Mouse (Mus musculus): ENCODE results near the gene Armc9.

The Armc9 gene

DNA sequence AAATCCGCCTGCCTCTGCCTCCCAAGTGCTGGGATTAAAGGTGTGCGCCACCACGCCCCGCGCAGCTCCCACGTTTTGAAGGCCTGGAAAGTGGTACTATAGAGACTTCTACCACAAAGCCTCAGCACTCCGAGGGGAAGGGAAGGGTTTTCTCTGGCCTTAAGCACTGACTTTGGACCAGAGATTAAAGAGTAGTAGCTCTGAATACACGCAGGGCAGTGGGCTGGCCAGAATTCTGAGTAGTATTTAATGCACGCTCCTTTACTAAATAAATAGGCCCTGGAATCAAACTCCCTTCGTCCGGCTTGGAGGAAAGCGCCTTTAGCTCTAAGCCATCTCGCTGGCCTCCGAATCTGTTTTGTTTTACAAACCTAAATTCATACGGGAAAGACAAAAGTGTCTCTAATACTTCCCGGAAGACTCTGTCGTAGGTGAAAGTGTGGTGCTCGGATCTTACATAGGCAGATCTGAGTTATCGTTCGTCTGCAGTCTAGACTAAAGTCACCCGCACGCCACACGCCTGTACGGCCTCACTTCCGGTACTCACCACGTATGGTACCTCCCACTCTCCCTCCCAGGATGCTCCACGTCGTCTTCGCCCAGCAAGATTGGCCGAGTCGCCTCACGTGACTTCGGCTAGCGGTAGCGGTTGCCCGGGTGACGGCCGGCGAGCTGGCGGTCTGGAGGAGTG is at the start of gene Armc9:
TSS of gene Armc9 (plus strand) at position 648 of the 691 bp plus-strand sequence.
- in situ Hi-C loops (cut with MboI, MseI): no loop called here

DNA sequence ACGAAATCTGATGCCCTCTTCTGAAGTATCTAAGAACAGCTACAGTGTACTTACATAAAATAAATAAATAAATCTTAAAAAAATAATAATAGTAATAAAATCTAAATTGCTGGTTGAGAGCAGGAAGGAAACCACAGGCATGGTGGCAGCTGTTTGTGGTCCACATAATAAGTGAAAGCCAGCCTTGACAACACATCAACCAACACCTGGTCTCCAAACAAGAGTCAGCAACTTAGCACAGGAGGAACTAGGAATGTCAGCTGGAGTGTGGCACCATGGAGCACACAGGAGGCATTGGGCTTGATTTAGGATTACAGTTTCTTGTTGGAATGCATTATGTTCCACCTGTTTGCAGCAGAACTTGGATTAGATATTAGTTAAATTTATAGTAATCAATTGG is 49.5 kb upstream of the Armc9 start:
- in situ Hi-C loops (cut with MboI, MseI): no loop called here

DNA sequence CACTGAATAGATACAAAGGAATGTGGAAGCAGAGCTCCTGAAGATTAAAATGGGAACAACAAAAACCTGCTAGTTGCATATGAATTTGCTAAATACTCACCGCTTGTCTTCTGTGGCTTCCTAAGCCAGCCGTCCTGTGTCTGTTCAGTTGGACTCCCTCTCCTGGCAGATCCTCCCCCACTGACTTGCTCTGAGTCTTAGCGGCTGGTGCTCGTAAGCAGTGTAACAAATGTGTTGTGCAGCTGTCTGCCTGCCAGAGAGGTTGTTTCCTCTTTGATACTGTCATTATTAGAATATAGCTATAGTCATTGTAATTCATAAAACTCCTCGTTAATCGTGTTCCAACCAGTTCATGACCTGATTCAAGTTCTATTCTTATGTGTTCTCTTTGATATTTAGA is 42.8 kb upstream of the Armc9 start, which contains the start of gene Htr2b:
TSS of gene Htr2b (minus strand) at position 192 of the 400 bp plus-strand sequence.
- in situ Hi-C loops (cut with MboI, MseI): no loop called here

DNA sequence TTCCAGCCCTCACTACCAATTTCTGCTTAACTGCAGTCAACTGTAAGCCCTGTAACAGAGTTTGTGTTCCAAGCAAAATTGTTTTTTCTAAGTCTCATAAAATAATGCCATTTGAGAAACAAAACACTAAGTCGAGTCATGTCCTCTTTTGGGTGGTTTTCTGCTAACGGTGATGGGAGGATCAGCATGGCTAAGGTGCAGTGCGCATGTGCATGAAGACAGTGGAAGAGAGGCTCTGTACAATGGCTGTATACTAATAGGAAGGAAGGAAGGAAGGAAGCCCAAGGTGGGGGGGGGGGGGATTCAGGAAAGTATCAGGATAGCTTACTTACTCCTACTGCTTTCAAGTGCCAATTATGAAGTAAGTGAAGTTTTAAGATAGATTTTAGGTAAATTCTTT is 40.4 kb upstream of the Armc9 start:
- in situ Hi-C loops (cut with MboI, MseI): no loop called here

DNA sequence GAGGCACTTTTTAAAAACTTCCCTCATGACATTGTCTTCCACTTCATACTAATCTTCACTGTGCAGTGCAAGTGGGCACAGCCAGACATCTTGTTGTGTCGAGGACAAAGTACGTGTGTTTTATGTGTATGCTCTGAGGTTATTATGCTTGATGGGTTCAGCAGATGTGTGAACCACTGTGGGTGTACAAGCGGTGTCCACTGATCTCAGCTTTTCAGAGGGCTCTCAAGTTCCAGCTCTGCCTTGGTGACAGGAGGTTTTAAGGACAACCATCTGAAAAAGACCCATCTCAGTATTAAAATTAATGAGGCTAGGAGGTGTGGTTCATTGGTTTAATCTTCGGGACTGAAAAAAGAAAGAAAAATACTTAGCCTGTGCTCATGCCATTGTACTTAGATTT is 35.0 kb upstream of the Armc9 start:
- in situ Hi-C loops (cut with MboI, MseI): loop anchor here (5.0 kb wide), 1 partner anchor 37 kb away; no protein-coding TSS in a partner anchor

DNA sequence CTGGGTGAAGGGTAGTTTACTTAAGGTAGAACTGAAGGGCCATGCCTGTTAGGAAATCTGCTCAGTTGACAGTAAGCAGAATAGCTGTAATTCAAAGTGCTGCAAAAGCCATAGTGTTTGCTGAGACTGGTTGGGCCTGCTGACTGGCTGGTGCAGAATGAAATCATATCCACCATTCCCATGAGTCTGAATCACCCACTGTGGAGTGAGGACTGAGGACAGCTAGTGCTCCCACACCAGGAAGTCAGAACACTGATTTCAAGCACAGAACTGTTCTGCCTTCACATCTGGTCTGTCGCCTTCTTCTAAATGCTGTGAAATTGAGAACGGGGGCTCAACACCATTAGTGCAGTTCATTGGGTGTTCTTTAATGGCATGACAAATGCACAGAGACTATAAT is 28.5 kb upstream of the Armc9 start:
- in situ Hi-C loops (cut with MboI, MseI): no loop called here

DNA sequence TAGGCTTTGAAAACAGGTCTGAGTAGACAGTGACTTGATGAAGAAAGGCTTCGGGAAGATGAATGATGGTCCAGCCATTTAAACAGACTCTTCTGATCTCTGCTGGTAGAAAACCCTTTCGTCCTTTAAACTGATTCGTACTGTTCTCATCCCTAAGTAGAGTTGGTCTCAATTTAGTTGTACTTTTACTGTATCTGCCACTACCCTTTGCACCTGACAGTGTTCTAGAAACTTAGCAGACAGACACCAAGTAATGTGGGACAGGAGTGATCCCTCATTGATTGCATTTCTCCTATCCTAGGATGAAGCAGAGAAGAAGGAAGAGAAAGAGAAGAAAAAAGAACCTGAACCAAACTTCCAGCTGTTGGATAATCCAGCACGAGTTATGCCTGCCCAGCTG is 21.2 kb upstream of the Armc9 start, which contains the start of gene Gm21972:
TSS of gene Gm21972 (plus strand) at position 301 of the 400 bp plus-strand sequence.
- in situ Hi-C loops (cut with MboI, MseI): no loop called here

DNA sequence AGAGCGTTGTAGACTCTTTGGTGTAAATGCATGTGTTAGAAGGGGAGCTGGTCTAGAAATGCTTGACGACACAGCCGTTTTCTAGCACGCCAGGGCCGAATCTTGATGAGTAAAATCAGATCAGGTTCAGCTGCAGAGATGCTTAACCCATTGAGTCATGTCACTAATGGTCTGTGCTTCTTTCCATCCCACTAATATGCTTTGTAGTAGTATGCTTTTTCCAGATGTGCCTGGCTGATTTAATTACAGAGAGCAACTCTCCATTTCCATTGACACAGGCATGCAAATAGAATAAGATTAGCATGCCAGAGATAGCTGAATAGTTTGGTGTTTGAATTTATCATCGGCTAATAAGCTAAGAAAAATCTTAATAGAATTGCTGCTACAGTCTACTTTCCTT is 19.3 kb upstream of the Armc9 start:
- in situ Hi-C loops (cut with MboI, MseI): no loop called here

DNA sequence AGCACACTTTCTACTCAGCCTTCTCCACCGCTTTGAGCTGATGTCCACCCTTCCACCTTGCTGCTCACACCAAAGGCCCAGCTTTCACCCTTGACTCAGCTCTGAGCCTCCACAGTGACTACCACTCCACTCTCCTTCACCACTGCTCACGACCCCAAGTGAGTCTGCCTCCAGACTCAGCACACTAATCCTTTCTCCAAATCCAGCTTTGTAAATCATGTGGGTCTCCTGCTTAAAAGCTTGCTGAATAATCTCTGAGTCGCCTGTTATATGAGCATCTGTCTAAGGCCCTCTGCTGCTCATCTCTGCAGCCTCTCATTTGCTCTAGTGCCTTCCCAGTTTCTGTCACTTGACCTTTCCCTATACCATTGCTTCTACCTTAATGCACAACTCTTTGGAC is 13.5 kb upstream of the Armc9 start:
- in situ Hi-C loops (cut with MboI, MseI): no loop called here

DNA sequence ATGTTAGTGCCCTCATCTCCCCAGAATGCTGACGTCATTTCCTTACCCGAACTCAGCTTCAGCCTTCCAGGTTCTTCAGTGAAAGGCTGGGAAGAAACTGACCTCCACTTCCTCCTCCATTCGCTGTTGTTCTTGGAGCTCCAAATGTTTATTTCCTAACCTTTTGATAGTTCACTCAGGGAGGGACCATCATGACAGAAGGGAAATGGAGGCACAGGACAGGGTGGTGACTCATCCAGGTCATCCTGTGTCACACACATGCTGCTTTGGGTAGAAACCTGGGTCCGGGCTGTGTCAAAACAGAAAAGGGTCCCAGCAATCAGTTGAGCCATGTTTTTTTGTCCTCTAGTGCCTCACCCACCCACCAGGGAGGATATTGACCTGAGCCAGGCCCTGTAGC is 11.4 kb upstream of the Armc9 start:
- in situ Hi-C loops (cut with MboI, MseI): no loop called here

DNA sequence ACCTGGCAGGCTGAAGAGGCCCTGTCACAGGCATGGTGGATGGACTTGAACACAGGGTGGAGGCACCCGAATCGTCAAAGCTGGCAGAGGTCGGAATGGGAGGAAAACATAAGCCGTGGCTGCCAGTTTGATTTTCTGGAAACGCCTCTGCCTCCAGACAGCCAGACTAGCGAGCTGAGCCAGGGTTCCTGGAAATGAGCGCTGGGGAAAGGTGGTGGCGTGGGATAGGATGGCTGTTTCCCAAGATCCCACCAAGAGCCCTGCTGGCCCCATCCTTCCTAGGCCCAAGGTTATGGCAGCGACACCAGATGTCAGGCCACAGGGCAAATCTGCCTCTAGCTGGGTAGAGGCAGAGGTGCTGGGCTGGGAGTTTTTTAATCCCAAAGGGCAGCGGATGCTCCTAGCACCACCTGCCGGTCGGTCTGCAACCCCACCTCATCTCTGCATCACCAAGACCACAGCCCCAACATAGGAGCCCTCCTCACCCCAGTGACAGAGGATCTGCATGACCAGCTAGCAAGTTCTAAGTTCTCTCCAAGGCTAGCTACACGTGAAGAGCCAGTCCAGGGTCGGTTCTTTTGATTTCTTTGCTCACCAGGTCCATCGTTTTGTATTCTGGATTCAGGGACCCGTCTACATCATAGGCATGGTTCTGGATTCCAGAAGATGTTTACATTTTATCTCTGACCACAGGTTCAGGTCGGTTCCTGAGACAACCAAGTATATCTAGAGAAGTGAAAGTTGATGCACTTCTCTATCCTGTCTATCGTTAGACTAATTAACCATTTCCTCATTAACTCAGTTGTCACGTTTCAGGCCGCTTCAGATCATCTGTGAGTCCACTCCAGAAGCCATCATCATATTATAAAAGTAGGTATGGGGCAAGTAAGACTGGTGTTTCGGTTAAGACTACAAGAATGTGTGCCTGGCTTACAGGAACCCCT is 10.3 kb upstream of the Armc9 start:
- in situ Hi-C loops (cut with MboI, MseI): no loop called here

DNA sequence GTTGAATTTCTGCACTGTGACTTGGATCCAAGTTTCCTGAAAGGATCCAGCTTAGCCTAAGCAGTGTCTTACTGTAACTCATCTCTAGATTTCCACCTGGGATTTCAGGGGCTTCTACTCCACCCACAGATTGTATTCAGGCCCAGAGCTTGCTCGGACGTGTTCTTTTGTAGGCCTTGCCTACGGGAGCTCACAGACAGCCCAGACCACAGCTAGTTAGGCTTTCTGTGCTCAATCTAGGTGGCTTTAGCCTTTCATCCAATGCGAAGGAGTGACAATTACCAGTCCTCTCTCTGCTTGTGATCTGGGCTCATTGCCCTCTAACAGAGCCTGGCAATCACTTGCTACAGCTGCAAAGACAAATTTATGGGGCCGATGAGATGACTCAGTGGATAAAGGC is 8.3 kb upstream of the Armc9 start:
- in situ Hi-C loops (cut with MboI, MseI): no loop called here

DNA sequence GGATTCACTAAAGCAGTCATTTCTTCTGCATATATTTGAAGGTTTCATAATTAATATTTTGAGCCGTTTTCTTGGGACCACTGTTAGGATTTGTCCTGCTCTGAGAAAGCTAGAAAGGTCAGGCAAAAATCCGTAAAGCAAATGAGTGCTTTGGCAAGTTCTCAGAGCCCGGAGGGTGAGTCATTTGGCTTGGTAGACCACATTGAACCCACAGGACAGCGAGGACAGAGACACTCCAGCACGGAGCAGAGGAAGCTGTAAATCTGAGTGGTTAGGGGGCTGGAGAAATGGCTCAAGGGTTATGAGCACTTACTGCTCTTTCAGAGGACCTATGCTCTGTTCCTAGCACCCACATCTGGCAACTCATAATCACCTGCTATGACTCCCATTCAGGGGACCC is 7.0 kb upstream of the Armc9 start:
- in situ Hi-C loops (cut with MboI, MseI): no loop called here

DNA sequence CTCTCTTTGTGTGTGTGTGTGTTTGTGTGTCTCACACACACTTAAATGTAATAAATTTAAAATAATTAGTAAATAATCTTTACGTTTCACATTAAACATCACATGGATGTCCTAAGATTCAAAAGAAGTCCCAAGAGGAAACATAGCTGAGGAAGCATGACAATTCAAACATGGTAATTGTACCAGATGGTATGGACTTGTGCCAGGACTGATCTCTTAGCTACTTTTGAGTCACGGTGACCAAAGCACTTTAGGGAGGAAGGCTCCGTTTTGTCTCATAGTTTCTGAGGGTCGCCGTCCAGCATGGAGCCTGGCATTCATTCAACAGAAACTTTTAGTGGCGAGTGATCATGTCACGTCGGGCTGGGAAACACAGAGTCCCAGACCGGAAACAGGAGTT is 6.4 kb upstream of the Armc9 start:
- in situ Hi-C loops (cut with MboI, MseI): no loop called here

DNA sequence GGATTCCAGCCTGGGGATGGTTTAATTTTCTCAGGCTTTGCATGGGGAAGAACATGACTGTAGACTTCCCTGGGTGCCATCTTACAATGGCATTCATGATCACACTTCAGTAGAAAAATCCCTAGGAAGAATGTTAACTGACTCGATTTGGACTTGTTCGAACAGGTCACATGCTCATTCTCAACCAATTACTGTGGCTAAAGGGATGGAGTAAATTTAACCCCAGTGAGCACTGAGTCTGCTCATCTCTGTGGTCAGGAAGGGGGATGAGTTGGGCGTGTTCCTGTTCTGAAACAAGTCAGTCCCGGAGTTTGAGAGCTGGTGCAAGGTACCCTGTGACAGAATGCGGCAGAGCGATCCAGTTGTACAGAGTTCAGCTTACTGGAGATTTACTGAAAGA is 3.7 kb upstream of the Armc9 start:
- in situ Hi-C loops (cut with MboI, MseI): no loop called here

DNA sequence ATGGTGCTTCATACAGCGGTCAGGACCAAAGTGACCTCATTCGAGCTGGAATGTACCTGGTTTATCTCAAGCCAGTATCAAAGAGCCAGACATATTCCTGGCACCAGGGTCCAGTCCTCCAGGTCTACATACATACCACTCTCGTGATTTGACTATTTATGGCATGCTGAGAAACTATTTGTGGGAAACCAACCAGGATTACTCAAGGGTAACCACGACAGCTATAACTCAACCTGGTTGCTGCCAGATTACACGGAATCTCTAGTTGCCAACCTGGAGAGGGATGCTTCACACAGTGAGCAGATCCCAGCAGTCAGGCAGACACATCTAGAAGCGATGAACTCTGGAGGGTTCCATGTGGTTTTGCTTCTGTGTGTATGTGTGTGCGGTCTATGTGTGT is 3.2 kb upstream of the Armc9 start:
- in situ Hi-C loops (cut with MboI, MseI): no loop called here

DNA sequence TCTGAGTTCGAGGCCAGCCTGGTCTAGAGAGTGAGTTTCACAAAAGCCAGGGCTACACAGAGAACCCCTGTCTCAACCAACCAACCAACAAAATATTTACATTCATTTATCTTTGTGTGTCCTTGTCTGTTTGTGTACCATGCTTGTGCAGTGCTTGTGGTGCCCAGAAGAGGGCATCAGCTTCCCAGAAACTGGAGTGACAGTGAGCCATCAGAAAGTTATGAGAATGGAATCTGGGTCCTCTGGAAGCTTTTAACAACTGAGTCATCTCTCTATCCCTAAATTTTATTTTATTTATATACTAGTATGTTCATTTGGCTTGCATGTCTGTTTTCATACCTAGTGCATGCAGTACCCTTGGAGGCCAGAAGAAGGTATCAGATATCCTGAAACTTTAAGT is 2.0 kb upstream of the Armc9 start:
- in situ Hi-C loops (cut with MboI, MseI): no loop called here

DNA sequence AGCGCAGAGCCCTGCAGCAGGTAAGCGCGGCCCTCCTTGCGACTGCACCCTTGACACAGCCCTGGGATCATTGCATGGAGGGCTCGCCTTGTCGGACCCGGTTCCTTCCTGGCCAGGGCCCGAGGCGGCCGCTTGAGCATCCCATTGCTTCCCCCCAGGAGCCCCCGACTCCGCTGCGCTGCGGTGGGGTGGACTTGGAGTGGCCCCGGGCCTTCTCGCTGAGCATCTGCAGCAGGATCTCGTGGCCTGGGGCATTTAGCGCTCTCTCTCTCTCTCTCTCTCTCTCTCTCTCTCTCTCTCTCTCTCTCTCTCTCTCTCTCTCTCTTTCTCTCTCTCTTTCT is 214 bp downstream of the Armc9 start:
- in situ Hi-C loops (cut with MboI, MseI): no loop called here

DNA sequence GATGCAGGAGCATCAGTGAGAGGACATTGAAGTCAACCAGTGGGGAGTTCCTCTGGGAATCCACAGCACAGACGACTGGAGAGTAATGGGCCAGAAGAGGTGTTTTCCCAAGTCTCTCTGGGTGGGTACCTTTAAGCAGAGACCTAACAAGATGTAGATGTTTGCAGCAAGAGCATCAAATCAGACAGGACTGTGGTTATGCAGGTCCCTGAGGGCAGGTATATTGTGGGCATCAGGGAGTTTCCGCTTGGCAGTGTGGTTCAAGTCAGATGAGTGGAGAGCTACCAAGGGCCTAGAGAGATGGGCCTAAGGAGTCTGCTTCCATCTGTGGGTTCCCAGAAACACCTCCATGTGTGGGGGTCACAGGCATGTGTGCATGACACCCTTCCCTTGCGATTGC is 1.5 kb downstream of the Armc9 start:
- in situ Hi-C loops (cut with MboI, MseI): no loop called here

DNA sequence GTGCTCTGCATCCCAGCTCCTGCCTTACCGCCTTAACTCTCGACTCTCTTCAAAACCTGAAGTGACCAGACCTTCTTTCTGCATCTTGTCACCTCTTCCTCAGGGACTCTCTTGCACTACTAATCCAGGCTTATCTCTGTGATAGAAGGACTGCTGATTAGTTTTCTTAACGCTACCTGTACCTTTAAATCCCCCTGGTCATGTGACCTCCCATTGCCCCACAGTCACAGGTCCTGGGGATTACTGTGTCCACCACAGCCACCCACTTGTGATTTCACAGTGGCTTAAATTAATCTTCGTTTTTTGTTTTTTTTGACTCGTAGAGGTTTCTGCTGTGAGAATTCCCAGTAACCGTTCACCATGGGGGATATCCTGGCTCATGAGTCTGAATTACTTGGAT is 2.0 kb downstream of the Armc9 start:
- in situ Hi-C loops (cut with MboI, MseI): no loop called here

DNA sequence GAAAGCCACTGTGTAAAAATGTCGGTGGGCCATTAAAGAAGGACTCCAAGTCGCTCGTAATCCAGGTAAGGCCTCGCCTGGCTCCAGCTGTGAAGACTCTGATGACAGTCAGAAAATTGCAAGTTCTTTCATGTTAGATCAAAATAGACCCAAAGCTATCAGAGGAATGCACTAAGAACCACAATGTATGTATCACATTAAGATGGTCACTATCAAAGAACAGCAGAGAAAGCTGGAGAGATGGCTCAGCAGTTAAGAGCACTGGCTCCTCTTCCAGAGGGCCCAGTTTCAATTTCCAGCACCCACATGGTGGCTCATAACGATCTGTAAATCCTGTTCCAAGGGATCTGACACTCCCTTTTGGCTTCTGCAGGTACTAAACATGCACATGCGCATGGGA is 5.5 kb downstream of the Armc9 start:
- in situ Hi-C loops (cut with MboI, MseI): no loop called here

DNA sequence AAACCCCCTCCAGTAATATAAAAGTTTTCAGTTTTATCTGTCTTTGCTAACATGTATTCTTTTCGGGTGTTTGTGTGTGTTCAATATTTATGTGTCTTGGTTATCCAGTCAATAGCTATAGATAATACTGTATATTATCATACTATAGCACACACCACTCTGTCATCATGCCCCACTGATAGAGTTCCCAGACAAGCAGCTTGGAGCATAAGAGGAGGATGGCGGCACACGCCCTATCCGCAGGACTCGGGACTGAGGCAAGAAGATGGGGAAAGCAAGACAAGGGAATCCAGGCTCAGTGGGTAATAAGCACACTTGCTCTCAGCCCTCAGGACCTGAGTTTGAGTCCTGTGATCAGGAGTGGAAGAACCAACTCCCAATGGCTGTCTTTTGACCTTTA is 5.9 kb downstream of the Armc9 start:
- in situ Hi-C loops (cut with MboI, MseI): no loop called here

DNA sequence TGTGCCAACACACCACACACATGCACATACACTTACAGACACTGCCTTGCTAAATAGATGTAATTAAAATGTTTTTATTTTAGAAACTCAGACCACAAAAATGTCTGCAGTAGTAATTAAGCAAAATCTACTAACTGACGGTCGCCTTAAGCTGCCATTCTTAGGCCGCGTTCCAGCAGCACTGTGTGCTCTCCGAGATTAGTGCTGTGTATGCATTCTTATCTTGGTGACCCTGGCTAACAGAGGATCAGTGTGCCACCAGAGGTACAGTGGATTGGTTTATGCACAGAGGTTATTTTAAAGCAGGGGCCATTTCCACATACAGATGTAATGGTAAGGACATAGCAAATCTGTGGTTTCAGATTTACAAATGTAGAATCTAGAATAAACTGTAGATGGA is 6.5 kb downstream of the Armc9 start:
- in situ Hi-C loops (cut with MboI, MseI): no loop called here
